Comparison of ENCODE assay signal across 24 mouse cellular contexts in the genomic region with DNA sequence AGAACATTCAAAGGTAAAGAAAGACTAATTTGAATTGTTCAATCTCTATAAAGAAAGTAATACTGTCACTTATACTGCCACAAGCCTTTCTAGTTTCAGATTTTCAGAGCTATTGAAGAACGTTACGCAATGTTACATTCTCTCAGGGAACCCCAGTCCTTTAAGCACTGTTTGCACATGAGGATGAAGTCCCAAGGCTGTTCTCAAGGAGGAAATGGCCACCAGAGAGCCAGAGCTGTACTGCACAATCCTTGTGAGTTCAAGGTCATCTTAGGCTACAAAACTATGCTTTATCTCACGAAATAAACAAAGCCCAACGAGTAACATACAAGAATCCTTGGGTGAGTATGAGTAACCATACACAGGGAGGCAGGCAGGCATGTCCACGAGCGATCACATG. TPM values are rescaled to one million over a fixed set of nuclear protein-coding genes. Genes with fewer than 3 reads are reported as not detected.
DNase-seq lines count a peak whose midpoint lies in the region; ATAC-seq and TF ChIP-seq lines count a peak whose summit lies in the region.
"Had no signal": no experiment of that assay in that cellular context is flagged by ENCODE, and none has a peak within 500 bp of the region (broad histone marks: within the 10 kb centered on the region; RNA-seq: fewer than 3 reads in every experiment).

No protein-coding gene starts in this region.

- no peaks in the 10 kb centered on the region for H3K9me3 ChIP-seq in stomach, embryonic 16.5 days (replicated peaks; ENCODE audit: control insufficient read depth, low read length)
- no peaks in the 10 kb centered on the region for H3K9me3 ChIP-seq in forebrain, embryonic 13.5 days (replicated peaks)
- H3K9me3 ChIP-seq: hindbrain, embryonic 13.5 days; limb, embryonic 12.5 days; stomach, embryonic 15.5 days had no signal

- no peak overlapping the region for H3K9ac ChIP-seq in stomach, embryonic 16.5 days (ENCODE audit: low read length)
- H3K9ac ChIP-seq in forebrain, embryonic 13.5 days: no peak overlapping the region
- H3K9ac ChIP-seq: hindbrain, embryonic 13.5 days; limb, embryonic 12.5 days; stomach, embryonic 15.5 days had no signal

- H3K4me2 ChIP-seq in stomach, embryonic 16.5 days (ENCODE audit: low read depth, low read length): no peak overlapping the region
- no peak overlapping the region for H3K4me2 ChIP-seq in forebrain, embryonic 13.5 days
- H3K4me2 ChIP-seq: heart, embryonic 11.5 days; hindbrain, embryonic 13.5 days; limb, embryonic 12.5 days; stomach, embryonic 15.5 days had no signal

- ATAC-seq in stomach, embryonic 16.5 days (ENCODE audit: insufficient read depth, low FRiP score): no peak
- ATAC-seq in forebrain, embryonic 13.5 days: no peak
- ATAC-seq: forebrain, embryonic 14.5 days had no signal

- H3K79me2 ChIP-seq in C2C12 (ENCODE audit: control insufficient read depth, insufficient read depth): peaks cover 8% of the 10 kb centered on the region

- H3K36me3 ChIP-seq in C2C12 (ENCODE audit: control insufficient read depth, insufficient read depth): peaks cover 44% of the 10 kb centered on the region
- no peaks in the 10 kb centered on the region for H3K36me3 ChIP-seq in stomach, embryonic 16.5 days (ENCODE audit: control insufficient read depth, insufficient read depth, low read length)
- H3K36me3 ChIP-seq in forebrain, embryonic 13.5 days (ENCODE audit: poor library complexity, severe bottlenecking): peaks cover 16% of the 10 kb centered on the region; the same call in 1 of the 2 replicates
- H3K36me3 ChIP-seq: stomach, embryonic 15.5 days had no signal

- peak; percentile 34 for DNase-seq in adrenal gland, postnatal 14 days
- DNase-seq in adrenal gland, postnatal 25 days: no peak
- DNase-seq in lung, postnatal 25 days (ENCODE audit: low spot score): peak; percentile 64
- DNase-seq in lung, postnatal 10 days: no peak
- DNase-seq: adrenal gland, postnatal 10 days; cerebellum, adult 2 months; cerebellum, postnatal 14 days; gastrocnemius, postnatal 14 days; heart, adult 18-20 months; heart, postnatal 4 days; kidney, adult 11 months; kidney, postnatal 14 days; midbrain, embryonic 14.5 days; right cerebral cortex, postnatal 25 days had no signal

- TF ChIP-seq CTCF in C2C12 (IDR thresholded peaks at IDR 0.05; ENCODE audit: control insufficient read depth, insufficient read depth, insufficient read length): no peak

- no peak overlapping the region for H3K4me3 ChIP-seq in C2C12 (ENCODE audit: insufficient read depth, poor library complexity, severe bottlenecking)
- no peak overlapping the region for H3K4me3 ChIP-seq in stomach, embryonic 16.5 days (replicated peaks; ENCODE audit: low read length)
- no peak overlapping the region for H3K4me3 ChIP-seq in forebrain, embryonic 13.5 days
- H3K4me3 ChIP-seq: hindbrain, embryonic 13.5 days; left cerebral cortex, adult 2 months; limb, embryonic 12.5 days; stomach, embryonic 15.5 days had no signal

- 76% methylated on average over 6 of the region's 6 CpGs for WGBS in stomach, embryonic 16.5 days
- 93% methylated on average over 6 of the region's 6 CpGs for WGBS in forebrain, embryonic 13.5 days

- H3K27me3 ChIP-seq in C2C12 (ENCODE audit: control insufficient read depth, insufficient read depth, insufficient read length): no peaks in the 10 kb centered on the region
- no peaks in the 10 kb centered on the region for H3K27me3 ChIP-seq in stomach, embryonic 16.5 days (ENCODE audit: control insufficient read depth, insufficient read depth, low read length)
- H3K27me3 ChIP-seq in forebrain, embryonic 13.5 days: no peaks in the 10 kb centered on the region
- H3K27me3 ChIP-seq: hindbrain, embryonic 13.5 days; limb, embryonic 12.5 days; stomach, embryonic 15.5 days had no signal

- peak overlapping the region; percentile 39; the same call in 1 of the 2 replicates for H3K27ac ChIP-seq in stomach, embryonic 16.5 days (ENCODE audit: low read length)
- no peak overlapping the region for H3K27ac ChIP-seq in forebrain, embryonic 13.5 days
- H3K27ac ChIP-seq: hindbrain, embryonic 13.5 days; left cerebral cortex, adult 2 months; limb, embryonic 12.5 days; macrophage; stomach, embryonic 15.5 days had no signal

- no peaks in the 10 kb centered on the region for H3K4me1 ChIP-seq in stomach, embryonic 16.5 days (ENCODE audit: control insufficient read depth, insufficient read depth, low read length)
- H3K4me1 ChIP-seq in forebrain, embryonic 13.5 days: no peaks in the 10 kb centered on the region
- H3K4me1 ChIP-seq: hindbrain, embryonic 13.5 days; limb, embryonic 12.5 days; stomach, embryonic 15.5 days had no signal

- no peak overlapping the region for H3ac ChIP-seq in C2C12 (ENCODE audit: control insufficient read depth, insufficient read length, low read depth)

- no peaks in the 10 kb centered on the region for H3K79me3 ChIP-seq in C2C12 (ENCODE audit: low read depth)

TF ChIP-seq in C2C12, 6 proteins besides CTCF, POLR2A, EP300 and RAD21:
- TF ChIP-seq USF1 (IDR thresholded peaks at IDR 0.05; ENCODE audit: low read depth) (no peak), CEBPB (IDR thresholded peaks at IDR 0.05; ENCODE audit: low read depth) (peak; percentile 43)

RNA-seq across cellular contexts. Expression of gene Vmp1, which starts 49.2 kb away (rescaled TPM):
- 118 and 119 TPM in 2 replicates for total RNA-seq in adrenal gland, postnatal 14 days (2021)
- 105 and 162 TPM in 2 replicates for total RNA-seq in adrenal gland, postnatal 25 days (2021)
- polyA plus RNA-seq in C2C12 (2012; fragmentation: generic; extraction: Trizol): 157 TPM
- 147 and 157 TPM in 2 replicates for polyA plus RNA-seq in stomach, embryonic 16.5 days (2015; fragmentation: Nextera tagmentation; extraction: Ambion mirVana)
- polyA plus RNA-seq in forebrain, embryonic 13.5 days (2015; fragmentation: Nextera tagmentation; extraction: Ambion mirVana): 86.8 and 91.2 TPM in 2 replicates

RNA-seq across cellular contexts. Expression of gene Ptrh2, which starts 49.4 kb away (rescaled TPM):
- total RNA-seq in adrenal gland, postnatal 14 days (2021): 16.4 and 17.4 TPM in 2 replicates
- total RNA-seq in adrenal gland, postnatal 25 days (2021): 18.2 and 18.8 TPM in 2 replicates
- polyA plus RNA-seq in C2C12 (2012; fragmentation: generic; extraction: Trizol): 23.0 TPM
- 26.6 and 28.8 TPM in 2 replicates for polyA plus RNA-seq in stomach, embryonic 16.5 days (2015; fragmentation: Nextera tagmentation; extraction: Ambion mirVana)
- 38.5 and 45.6 TPM in 2 replicates for polyA plus RNA-seq in forebrain, embryonic 13.5 days (2015; fragmentation: Nextera tagmentation; extraction: Ambion mirVana)

Comparison
In these comparisons a context has a peak if more than half of its experiments do, and no peak if none do; other contexts are left out.
1. DNase-seq: peak in adrenal gland, postnatal 14 days (single experiment) and lung, postnatal 25 days (single experiment); none in adrenal gland, postnatal 25 days (single experiment) and lung, postnatal 10 days (single experiment).